Mouse (Mus musculus): ENCODE measurements around the gene Pitpnc1. TPM values are rescaled to one million over a fixed set of nuclear protein-coding genes. Genes with fewer than 3 reads are reported as not detected.

The Pitpnc1 gene
- total RNA-seq, 2 experiments from 2014 or later: 59.4 to 114 TPM

- Histone ChIP-seq H3K27ac (peak overlapping the region; percentile 86), H3K4me3 (peak overlapping the region; percentile 48; the same call in 1 of the 2 replicates)
- TF ChIP-seq CTCF (IDR thresholded peaks at IDR 0.05): no peak
- intact Hi-C loops (cut with DNase I): loop anchor here (5.0 kb wide), 1 partner anchor 46 kb away; no protein-coding TSS in a partner anchor
- no peak for DNase-seq
Observed at GRCm38 (mm10) chr11:107447915-107448314, 22.6 kb downstream of the Pitpnc1 start.

GRCm38 (mm10) chr11:107447349-107447748 is 23.1 kb downstream of the Pitpnc1 start:
- Histone ChIP-seq H3K4me3 (peak overlapping the region; percentile 48), H3K27ac (peak overlapping the region; percentile 86)
- DNase-seq: peak; percentile 58
- intact Hi-C loops (cut with DNase I): loop anchor here (5.0 kb wide), 1 partner anchor 45 kb away; no protein-coding TSS in a partner anchor
- TF ChIP-seq CTCF (IDR thresholded peaks at IDR 0.05): no peak

- Histone ChIP-seq H3K27ac (peak overlapping the region; percentile 86), H3K4me3 (peak overlapping the region; percentile 48)
- DNase-seq: peak; percentile 47
- no peak for TF ChIP-seq CTCF (IDR thresholded peaks at IDR 0.05)
- intact Hi-C loops (cut with DNase I): loop anchor here (5.0 kb wide), 1 partner anchor 44 kb away; no protein-coding TSS in a partner anchor
Observed at GRCm38 (mm10) chr11:107446650-107447049, 23.8 kb downstream of the Pitpnc1 start.

- no peak for DNase-seq
- intact Hi-C loops (cut with DNase I): loop anchor here (5.0 kb wide), 1 partner anchor 43 kb away; no protein-coding TSS in a partner anchor
- H3K4me3 ChIP-seq: no peak overlapping the region
- no peak for TF ChIP-seq CTCF (IDR thresholded peaks at IDR 0.05)
- H3K27ac ChIP-seq: peak overlapping the region; percentile 86
Observed at GRCm38 (mm10) chr11:107445683-107446082, 24.8 kb downstream of the Pitpnc1 start.

- Histone ChIP-seq H3K27ac (no peak overlapping the region; the same call in 1 of the 2 replicates), H3K4me3 (no peak overlapping the region)
Observed at GRCm38 (mm10) chr11:107443121-107444095, 27.1 kb downstream of the Pitpnc1 start.

GRCm38 (mm10) chr11:107441050-107441449 is 29.4 kb downstream of the Pitpnc1 start:
- intact Hi-C loops (cut with DNase I): no loop called here
- no peak for DNase-seq
- H3K27ac ChIP-seq: no peak overlapping the region
- H3K4me3 ChIP-seq: no peak overlapping the region
- no peak for TF ChIP-seq CTCF (IDR thresholded peaks at IDR 0.05)

More at GRCm38 (mm10) chr11:107443121-107444095, 27.1 kb downstream of the Pitpnc1 start:
- DNase-seq: no peak
- no peak for TF ChIP-seq CTCF (IDR thresholded peaks at IDR 0.05)
- intact Hi-C loops (cut with DNase I): no loop called here

GRCm38 (mm10) chr11:107438140-107438539 is 32.4 kb downstream of the Pitpnc1 start:
- no peak for DNase-seq
- Histone ChIP-seq H3K4me3 (no peak overlapping the region), H3K27ac (peak overlapping the region; percentile 40)
- no peak; the same call in 1 of the 2 replicates for TF ChIP-seq CTCF (IDR thresholded peaks at IDR 0.05)
- intact Hi-C loops (cut with DNase I): no loop called here

- no peak for TF ChIP-seq CTCF (IDR thresholded peaks at IDR 0.05)
- DNase-seq: no peak
- intact Hi-C loops (cut with DNase I): no loop called here
- peak overlapping the region; percentile 40; the same call in 1 of the 2 replicates for H3K27ac ChIP-seq
- H3K4me3 ChIP-seq: no peak overlapping the region
Observed at GRCm38 (mm10) chr11:107437723-107438122, 32.8 kb downstream of the Pitpnc1 start.

GRCm38 (mm10) chr11:107435776-107436449 is 34.6 kb downstream of the Pitpnc1 start:
- intact Hi-C loops (cut with DNase I): no loop called here
- no peak for TF ChIP-seq CTCF (IDR thresholded peaks at IDR 0.05)
- H3K4me3 ChIP-seq: no peak overlapping the region
- no peak overlapping the region for H3K27ac ChIP-seq
- no peak for DNase-seq

- Histone ChIP-seq H3K4me3 (no peak overlapping the region), H3K27ac (no peak overlapping the region)
- TF ChIP-seq CTCF (IDR thresholded peaks at IDR 0.05): no peak
- no peak for DNase-seq
- intact Hi-C loops (cut with DNase I): no loop called here
Observed at GRCm38 (mm10) chr11:107431197-107431965, 39.1 kb downstream of the Pitpnc1 start.

- TF ChIP-seq CTCF (IDR thresholded peaks at IDR 0.05): no peak
- no peak overlapping the region for H3K4me3 ChIP-seq
- intact Hi-C loops (cut with DNase I): no loop called here
- no peak for DNase-seq
- no peak overlapping the region for H3K27ac ChIP-seq
Observed at GRCm38 (mm10) chr11:107428011-107428410, 42.5 kb downstream of the Pitpnc1 start.

- TF ChIP-seq CTCF (IDR thresholded peaks at IDR 0.05): no peak
- Histone ChIP-seq H3K27ac (no peak overlapping the region), H3K4me3 (no peak overlapping the region)
- DNase-seq: no peak
- intact Hi-C loops (cut with DNase I): loop anchor here (5.0 kb wide), 1 partner anchor 38 kb away; no protein-coding TSS in a partner anchor
Observed at GRCm38 (mm10) chr11:107424176-107424575, 46.3 kb downstream of the Pitpnc1 start.

Data from gastrocnemius, adult 2 months (tissue).